Mouse (Mus musculus) myocyte (in vitro differentiated cells): ENCODE data around the gene Peg10.

Experiments used
- CEBPB ChIP-seq: IDR thresholded peaks from 2 replicates; pipeline ENCODE4 v1.6.1; 2011; ENCODE audit warnings: mild to moderate bottlenecking, moderate library complexity; ENCODE audit not compliant: poor library complexity, insufficient read depth, severe bottlenecking
- E2F4 ChIP-seq: IDR thresholded peaks from one replicate; pipeline ENCODE4 v1.6.1; 2011; ENCODE audit warnings: mild to moderate bottlenecking, control low read depth, moderate library complexity; ENCODE audit not compliant: insufficient read depth
- MAX ChIP-seq: IDR thresholded peaks from one replicate; pipeline ENCODE4 v1.6.1; 2011; ENCODE audit warnings: low read depth, mild to moderate bottlenecking, control low read depth
- MYOD1 ChIP-seq, 3 experiments: IDR thresholded peaks; one replicate each; pipeline ENCODE4 v1.6.1; 2011; ENCODE audit warnings: control low read depth in 2 of 3, low read depth in 2 of 3, mild to moderate bottlenecking in 2 of 3, moderate library complexity in 1 of 3; ENCODE audit not compliant: insufficient read length in 2 of 3, control insufficient read depth in 1 of 3
- POLR2A ChIP-seq: IDR thresholded peaks from one replicate; pipeline ENCODE4 v1.6.1; 2011; ENCODE audit warnings: low read depth, mild to moderate bottlenecking, control low read depth, moderate library complexity; ENCODE audit not compliant: insufficient read length
- POLR2AphosphoS2 ChIP-seq: IDR thresholded peaks from one replicate; pipeline ENCODE4 v1.6.1; 2011; ENCODE audit warnings: low read depth, control low read depth; ENCODE audit not compliant: insufficient read length
- TCF12 ChIP-seq: IDR thresholded peaks from one replicate; pipeline ENCODE4 v1.6.1; 2011; ENCODE audit warnings: mild to moderate bottlenecking, control low read depth; ENCODE audit not compliant: poor library complexity, insufficient read depth, severe bottlenecking
- USF1 ChIP-seq: IDR thresholded peaks from one replicate; pipeline ENCODE4 v1.6.1; 2011; ENCODE audit warnings: low read depth, mild to moderate bottlenecking, control low read depth, moderate library complexity

- TF ChIP-seq USF1 (no peak), POLR2A (no peak), POLR2AphosphoS2 (no peak), MYOD1 (IDR thresholded peaks at IDR 0.05; ENCODE audit: control insufficient read depth in 1 of 3, insufficient read length in 2 of 3, low read depth in 2 of 3) (no peak), MAX (no peak), E2F4 (no peak), TCF12 (no peak), CEBPB (no peak)
Observed at GRCm38 (mm10) chr6:4739522-4740355, 7.4 kb upstream of the Peg10 start.
